Mouse (Mus musculus): Measurements from ENCODE around the gene Hadh. TPM values are rescaled to one million over a fixed set of nuclear protein-coding genes. Genes with fewer than 3 reads are reported as not detected.
A peak's percentile ranks its signal among the peaks of the same experiment; 100 is the strongest.

Hadh gene
- polyA plus RNA-seq (2012; fragmentation: generic; extraction: Trizol) = 70.7 TPM

DNA sequence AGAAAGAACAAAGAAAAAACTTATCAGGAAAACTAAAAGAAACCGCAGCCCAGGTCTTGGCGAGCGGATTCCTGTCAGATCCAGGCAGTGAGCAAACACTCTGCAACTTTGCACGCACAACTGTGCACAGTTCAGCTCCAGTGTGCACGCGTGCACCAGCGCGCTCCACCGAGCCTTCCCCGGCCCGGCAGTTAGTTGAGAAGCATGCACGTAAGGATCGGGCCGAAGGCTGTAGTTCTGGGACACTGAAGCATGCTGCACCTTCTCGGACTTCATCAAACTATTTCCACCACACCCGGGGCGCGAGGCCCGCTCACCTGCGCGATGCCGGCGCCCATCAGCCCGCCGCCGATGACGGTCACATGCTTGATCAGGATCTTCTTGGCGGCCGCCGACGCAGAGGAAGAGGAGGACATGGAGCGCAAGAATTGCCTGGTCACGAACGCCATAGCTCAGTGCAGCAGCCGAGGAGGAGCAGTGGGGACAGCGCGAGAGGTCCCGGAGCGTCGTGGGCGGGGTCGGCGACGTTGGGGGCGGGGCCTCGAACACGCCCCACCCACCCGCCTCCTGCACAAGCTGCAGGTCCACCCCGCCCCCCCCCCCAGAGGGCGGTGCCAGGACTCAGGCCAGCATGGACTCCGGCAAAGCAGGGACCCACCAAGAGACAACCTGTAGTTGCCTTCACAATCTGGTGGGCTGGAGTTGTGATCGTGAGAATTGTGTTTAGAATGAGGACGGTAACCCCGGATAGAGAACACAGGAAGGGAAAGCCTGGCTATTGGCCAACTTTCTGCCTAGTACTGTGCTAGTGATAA, at the start of gene Hadh:
Hadh (minus strand) TSS at position 543 of the 815 bp plus-strand sequence.
- no peaks in the 10 kb centered on the region for H3K79me2 ChIP-seq (ENCODE audit: control insufficient read depth, insufficient read depth)
- H3K27me3 ChIP-seq (ENCODE audit: control insufficient read depth, insufficient read depth, insufficient read length) = no peaks in the 10 kb centered on the region
- H3K4me3 ChIP-seq = peak within 1 kb of the TSS; percentile 48
- peak within 1 kb of the TSS; percentile 92 for H3K4me2 ChIP-seq (ENCODE audit: low read depth)
- peak; percentile 94 for TF ChIP-seq POLR2A (IDR thresholded peaks at IDR 0.05; ENCODE audit: insufficient read length, low read depth)
- peak; percentile 91 for TF ChIP-seq POLR2AphosphoS2 (IDR thresholded peaks at IDR 0.05; ENCODE audit: insufficient read length, low read depth)
- no peak for TF ChIP-seq E2F4 (IDR thresholded peaks at IDR 0.05; ENCODE audit: insufficient read depth)
- H3ac ChIP-seq (ENCODE audit: control insufficient read depth, insufficient read length) = peak within 1 kb of the TSS; percentile 41
- H3K36me3 ChIP-seq (ENCODE audit: control insufficient read depth, insufficient read depth) = no peaks in the 10 kb centered on the region

DNA sequence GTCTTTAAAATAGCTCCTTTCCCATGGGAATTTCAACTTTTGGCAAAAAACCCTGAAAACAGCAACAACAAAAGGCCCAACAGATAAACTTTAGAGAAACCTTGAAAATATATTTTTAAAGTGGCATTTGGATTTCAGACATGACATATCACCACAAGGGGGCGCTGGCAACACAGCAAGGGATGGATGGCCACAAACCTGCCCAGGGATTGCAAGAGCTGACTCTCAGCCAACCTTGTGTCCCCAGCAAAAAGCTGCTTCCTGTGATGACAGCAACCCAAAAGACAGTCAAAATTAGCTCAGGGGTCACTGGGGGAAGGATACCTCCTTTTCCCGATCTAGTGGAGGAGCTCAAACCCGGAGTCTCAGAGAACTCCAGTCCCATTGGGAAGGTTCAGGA, 48.3 kb upstream of the Hadh start:
- H3K4me3 ChIP-seq = no peak overlapping the region
- H3K79me2 ChIP-seq (ENCODE audit: control insufficient read depth, insufficient read depth) = no peaks in the 10 kb centered on the region
- H3ac ChIP-seq (ENCODE audit: control insufficient read depth, insufficient read length) = no peak overlapping the region
- TF ChIP-seq TCF3 (IDR thresholded peaks at IDR 0.05; ENCODE audit: insufficient read length, low read depth) (no peak), SRF (IDR thresholded peaks at IDR 0.05; ENCODE audit: control insufficient read depth, insufficient read length, low read depth) (no peak), MAX (IDR thresholded peaks at IDR 0.05; ENCODE audit: low read depth) (no peak), MYOG (IDR thresholded peaks at IDR 0.05; ENCODE audit: control insufficient read depth in 1 of 3, insufficient read depth in 1 of 3, insufficient read length in 2 of 3, low read depth in 2 of 3) (no peak), TCF12 (IDR thresholded peaks at IDR 0.05; ENCODE audit: insufficient read depth, poor library complexity, severe bottlenecking) (no peak), USF1 (IDR thresholded peaks at IDR 0.05; ENCODE audit: low read depth) (no peak), E2F4 (IDR thresholded peaks at IDR 0.05; ENCODE audit: insufficient read depth) (no peak), POLR2AphosphoS2 (IDR thresholded peaks at IDR 0.05; ENCODE audit: insufficient read length, low read depth) (no peak), REST (IDR thresholded peaks at IDR 0.05; ENCODE audit: insufficient read depth, insufficient read length) (no peak), MYOD1 (IDR thresholded peaks at IDR 0.05; ENCODE audit: control insufficient read depth in 1 of 3, insufficient read length in 2 of 3, low read depth in 2 of 3) (no peak), POLR2A (IDR thresholded peaks at IDR 0.05; ENCODE audit: insufficient read length, low read depth) (no peak), CEBPB (IDR thresholded peaks at IDR 0.05; ENCODE audit: insufficient read depth, poor library complexity, severe bottlenecking) (no peak)
- no peak overlapping the region for H3K4me2 ChIP-seq (ENCODE audit: low read depth)
- no peaks in the 10 kb centered on the region for H3K36me3 ChIP-seq (ENCODE audit: control insufficient read depth, insufficient read depth)
- H3K27me3 ChIP-seq (ENCODE audit: control insufficient read depth, insufficient read depth, insufficient read length) = no peaks in the 10 kb centered on the region

DNA sequence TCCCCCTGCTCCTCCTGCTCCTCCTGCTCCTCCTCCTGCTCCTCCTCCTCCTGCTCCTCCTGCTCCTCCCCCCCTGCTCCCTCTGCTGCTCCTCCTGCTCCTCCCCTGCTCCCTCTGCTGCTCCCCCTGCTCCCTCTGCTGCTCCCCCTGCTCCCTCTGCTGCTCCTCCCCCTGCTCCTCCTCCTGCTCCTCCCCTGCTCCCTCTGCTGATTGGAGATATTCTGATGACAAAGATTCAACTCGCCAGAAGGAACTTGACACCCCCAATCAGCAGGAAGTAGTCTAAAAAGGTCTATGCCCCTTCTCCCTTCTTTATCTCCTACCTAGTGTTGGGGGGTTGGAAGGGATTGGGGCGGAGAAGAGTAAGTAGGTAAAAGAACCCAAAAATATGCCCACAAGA, 46.3 kb upstream of the Hadh start:
- H3K36me3 ChIP-seq (ENCODE audit: control insufficient read depth, insufficient read depth) = no peaks in the 10 kb centered on the region
- H3K4me2 ChIP-seq (ENCODE audit: low read depth) = peak overlapping the region; percentile 43
- H3K79me2 ChIP-seq (ENCODE audit: control insufficient read depth, insufficient read depth) = no peaks in the 10 kb centered on the region
- H3K4me3 ChIP-seq = no peak overlapping the region
- TF ChIP-seq POLR2AphosphoS2 (IDR thresholded peaks at IDR 0.05; ENCODE audit: insufficient read length, low read depth) (no peak), MYOG (IDR thresholded peaks at IDR 0.05; ENCODE audit: control insufficient read depth in 1 of 3, insufficient read depth in 1 of 3, insufficient read length in 2 of 3, low read depth in 2 of 3) (no peak), POLR2A (IDR thresholded peaks at IDR 0.05; ENCODE audit: insufficient read length, low read depth) (no peak), MYOD1 (IDR thresholded peaks at IDR 0.05; ENCODE audit: control insufficient read depth in 1 of 3, insufficient read length in 2 of 3, low read depth in 2 of 3) (no peak), REST (IDR thresholded peaks at IDR 0.05; ENCODE audit: insufficient read depth, insufficient read length) (no peak), MAX (IDR thresholded peaks at IDR 0.05; ENCODE audit: low read depth) (no peak), TCF12 (IDR thresholded peaks at IDR 0.05; ENCODE audit: insufficient read depth, poor library complexity, severe bottlenecking) (no peak), E2F4 (IDR thresholded peaks at IDR 0.05; ENCODE audit: insufficient read depth) (no peak), SRF (IDR thresholded peaks at IDR 0.05; ENCODE audit: control insufficient read depth, insufficient read length, low read depth) (no peak), CEBPB (IDR thresholded peaks at IDR 0.05; ENCODE audit: insufficient read depth, poor library complexity, severe bottlenecking) (no peak), TCF3 (IDR thresholded peaks at IDR 0.05; ENCODE audit: insufficient read length, low read depth) (no peak), USF1 (IDR thresholded peaks at IDR 0.05; ENCODE audit: low read depth) (no peak)
- H3K27me3 ChIP-seq (ENCODE audit: control insufficient read depth, insufficient read depth, insufficient read length) = no peaks in the 10 kb centered on the region
- no peak overlapping the region for H3ac ChIP-seq (ENCODE audit: control insufficient read depth, insufficient read length)

DNA sequence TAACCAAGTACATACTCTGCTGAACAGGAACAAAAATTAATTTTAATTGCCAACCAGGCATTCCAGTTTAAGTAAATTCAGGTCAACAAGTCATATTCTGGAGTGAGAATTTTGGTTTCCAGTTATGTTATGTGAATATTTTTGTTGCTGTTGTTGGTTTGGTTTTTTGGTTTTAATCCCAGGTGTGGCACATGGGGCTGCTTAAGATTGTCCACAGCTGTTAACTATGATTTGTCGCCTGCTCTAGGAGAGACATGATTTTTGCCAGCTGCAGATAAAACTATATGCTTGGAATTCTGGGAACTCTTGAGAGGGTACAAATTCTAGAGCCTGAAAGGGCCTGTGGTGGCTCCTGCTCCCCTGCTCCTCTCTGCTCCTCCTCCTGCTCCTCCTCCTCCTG, 45.2 kb upstream of the Hadh start:
- no peak overlapping the region for H3ac ChIP-seq (ENCODE audit: control insufficient read depth, insufficient read length)
- H3K79me2 ChIP-seq (ENCODE audit: control insufficient read depth, insufficient read depth) = no peaks in the 10 kb centered on the region
- H3K4me3 ChIP-seq = no peak overlapping the region
- H3K4me2 ChIP-seq (ENCODE audit: low read depth) = peak overlapping the region; percentile 61
- no peaks in the 10 kb centered on the region for H3K36me3 ChIP-seq (ENCODE audit: control insufficient read depth, insufficient read depth)
- TF ChIP-seq POLR2AphosphoS2 (IDR thresholded peaks at IDR 0.05; ENCODE audit: insufficient read length, low read depth) = no peak
- no peak for TF ChIP-seq MYOD1 (IDR thresholded peaks at IDR 0.05; ENCODE audit: control insufficient read depth in 1 of 3, insufficient read length in 2 of 3, low read depth in 2 of 3)
- TF ChIP-seq SRF (IDR thresholded peaks at IDR 0.05; ENCODE audit: control insufficient read depth, insufficient read length, low read depth) = no peak
- TF ChIP-seq CEBPB (IDR thresholded peaks at IDR 0.05; ENCODE audit: insufficient read depth, poor library complexity, severe bottlenecking) = no peak
- TF ChIP-seq TCF12 (IDR thresholded peaks at IDR 0.05; ENCODE audit: insufficient read depth, poor library complexity, severe bottlenecking) = no peak
- no peak for TF ChIP-seq USF1 (IDR thresholded peaks at IDR 0.05; ENCODE audit: low read depth)
- no peak for TF ChIP-seq REST (IDR thresholded peaks at IDR 0.05; ENCODE audit: insufficient read depth, insufficient read length)
- no peak for TF ChIP-seq TCF3 (IDR thresholded peaks at IDR 0.05; ENCODE audit: insufficient read length, low read depth)
- TF ChIP-seq MYOG (IDR thresholded peaks at IDR 0.05; ENCODE audit: control insufficient read depth in 1 of 3, insufficient read depth in 1 of 3, insufficient read length in 2 of 3, low read depth in 2 of 3) = no peak
- no peak for TF ChIP-seq POLR2A (IDR thresholded peaks at IDR 0.05; ENCODE audit: insufficient read length, low read depth)
- no peak for TF ChIP-seq MAX (IDR thresholded peaks at IDR 0.05; ENCODE audit: low read depth)
- no peak for TF ChIP-seq E2F4 (IDR thresholded peaks at IDR 0.05; ENCODE audit: insufficient read depth)
- H3K27me3 ChIP-seq (ENCODE audit: control insufficient read depth, insufficient read depth, insufficient read length) = no peaks in the 10 kb centered on the region

Data from myocyte (in vitro differentiated cells).